In genomic region chr1:51445854-51446460, GRCm38 (mm10) we compare ENCODE assay signal across 8 mouse cellular contexts. TPM values are rescaled to one million over a fixed set of nuclear protein-coding genes. Genes with fewer than 3 reads are reported as not detected.
A peak's percentile ranks its signal among the peaks of the same experiment; 100 is the strongest.
DNase-seq lines count a peak whose midpoint lies in the region; ATAC-seq and TF ChIP-seq lines count a peak whose summit lies in the region.

No protein-coding gene starts in this region.

- H3K4me3 ChIP-seq in heart, embryonic 10.5 days = no peak overlapping the region
- H3K4me3 ChIP-seq in midbrain, postnatal 0 days (ENCODE audit: low read depth, low read length) = no peak overlapping the region

- H3K27me3 ChIP-seq in heart, embryonic 10.5 days (ENCODE audit: insufficient read depth, poor library complexity, severe bottlenecking) = no peaks in the 10 kb centered on the region
- H3K27me3 ChIP-seq in midbrain, postnatal 0 days (ENCODE audit: insufficient read depth, low read length) = no peaks in the 10 kb centered on the region

- H3K9me3 ChIP-seq in heart, embryonic 10.5 days = no peaks in the 10 kb centered on the region
- H3K9me3 ChIP-seq in midbrain, postnatal 0 days (ENCODE audit: low read length) = no peaks in the 10 kb centered on the region

- DNase-seq in heart, adult 11 months = peak; percentile 74
- no peak for DNase-seq in heart, embryonic 10.5 days (ENCODE audit: low spot score)
- peak; percentile 78 to 83 for DNase-seq in cerebellum, postnatal 25 days
- peak; percentile 51 for DNase-seq in kidney, postnatal 10 days
- DNase-seq in midbrain, postnatal 0 days (ENCODE audit: low spot score) = peak; percentile 85

- peak; percentile 54 for TF ChIP-seq CTCF in midbrain, postnatal 0 days (IDR thresholded peaks at IDR 0.05)

- WGBS in heart, embryonic 10.5 days = 49% methylated on average over 9 of the region's 9 CpGs
- whole genome bisulfite sequencing in midbrain, postnatal 0 days = 11% methylated on average over 9 of the region's 9 CpGs

- no peak overlapping the region for H3K9ac ChIP-seq in midbrain, postnatal 0 days (replicated peaks; ENCODE audit: low read length, poor library complexity, severe bottlenecking)

- ATAC-seq in midbrain, postnatal 0 days (ENCODE audit: low FRiP score) = no peak
- ATAC-seq in inflammation-experienced regulatory T-cells, adult 6 months = no peak
- ATAC-seq in megakaryocyte progenitor cell, adult 5-6 weeks (replicated peaks; ENCODE audit: poor library complexity) = no peak
- ATAC-seq in megakaryocyte-erythroid progenitor cell, adult 5-6 weeks (replicated peaks; ENCODE audit: low FRiP score, low TSS enrichment, poor library complexity, severe bottlenecking) = no peak

- H3K36me3 ChIP-seq in heart, embryonic 10.5 days = no peaks in the 10 kb centered on the region
- H3K36me3 ChIP-seq in midbrain, postnatal 0 days (ENCODE audit: insufficient read depth, low read length) = no peaks in the 10 kb centered on the region

- H3K4me1 ChIP-seq in heart, embryonic 10.5 days = no peaks in the 10 kb centered on the region
- no peaks in the 10 kb centered on the region for H3K4me1 ChIP-seq in midbrain, postnatal 0 days (ENCODE audit: insufficient read depth, low read length)

- no peak overlapping the region for H3K27ac ChIP-seq in heart, embryonic 10.5 days
- H3K27ac ChIP-seq in midbrain, postnatal 0 days (ENCODE audit: low read depth, low read length) = no peak overlapping the region

- H3K4me2 ChIP-seq in midbrain, postnatal 0 days (ENCODE audit: low read depth, low read length, poor library complexity, severe bottlenecking) = no peak overlapping the region

RNA-seq across cellular contexts. Expression of gene Nabp1, which starts 32.3 kb away (rescaled TPM):
- 18.8 and 21.5 TPM in 2 replicates for polyA plus RNA-seq in heart, embryonic 10.5 days (2016; fragmentation: Nextera tagmentation; extraction: Ambion mirVana)
- 3.5 and 6.1 TPM in 2 replicates for total RNA-seq in midbrain, postnatal 0 days (2014; rRNA removed)
- 4.1 and 4.3 TPM in 2 replicates for polyA plus RNA-seq in midbrain, postnatal 0 days (2015; fragmentation: Nextera tagmentation; extraction: Ambion mirVana)
- 10 to 100 TPM; 32.7 to 58.5 (median 36.0) TPM for polyA plus RNA-seq in inflammation-experienced regulatory T-cells, adult 6 months (2017; shearing (Covaris generic))
- 14.9 and 16.0 TPM in 2 replicates for total RNA-seq in megakaryocyte progenitor cell, adult 5-6 weeks (2015)
- total RNA-seq in megakaryocyte progenitor cell, adult 5-6 weeks (2017) = 27.5 and 28.3 TPM in 2 replicates
- total RNA-seq in megakaryocyte-erythroid progenitor cell, adult 5-6 weeks (2014; fragmentation: Nextera tagmentation) = 6.1 and 7.1 TPM in 2 replicates
- 32.2 and 36.0 TPM in 2 replicates for total RNA-seq in megakaryocyte-erythroid progenitor cell, adult 5-6 weeks (2017)
